In the genomic region with DNA sequence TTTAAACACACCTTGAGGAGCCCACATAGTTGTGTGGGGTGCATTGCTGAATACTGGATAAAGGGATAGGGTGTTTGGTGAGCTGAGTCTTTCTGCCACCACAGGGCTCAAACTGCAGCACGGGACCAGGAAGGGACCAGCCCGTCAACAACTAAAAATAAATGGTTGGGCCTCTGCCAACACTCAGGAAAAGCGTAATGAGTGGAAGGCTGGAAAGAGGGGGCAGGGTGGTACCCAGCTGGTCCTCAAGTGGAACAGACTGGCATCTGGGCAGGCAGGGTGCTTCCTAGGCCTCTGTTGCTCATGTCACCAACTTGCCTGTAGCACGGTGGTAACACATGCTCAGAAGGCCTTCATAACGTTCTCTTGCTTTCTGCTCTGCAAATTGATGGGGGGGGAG, we compare ENCODE assay signal across 7 mouse cellular contexts. TPM values are rescaled to one million over a fixed set of nuclear protein-coding genes. Genes with fewer than 3 reads are reported as not detected.
A peak's percentile ranks its signal among the peaks of the same experiment; 100 is the strongest.
DNase-seq lines count a peak whose midpoint lies in the region; ATAC-seq and TF ChIP-seq lines count a peak whose summit lies in the region.

No protein-coding gene starts in this region.

- DNase-seq in left cerebral cortex, adult 2 months (ENCODE audit: extremely low spot score in 1 of 2, low spot score in 2 of 2): no peak
- DNase-seq in left cerebral cortex, adult 18-20 months (ENCODE audit: low spot score in 2 of 2): no peak
- DNase-seq in urinary bladder, adult 18-20 months (ENCODE audit: low spot score in 2 of 2): no peak
- no peak for DNase-seq in midbrain, embryonic 11.5 days (ENCODE audit: low spot score, missing footprints)

- H3K9me3 ChIP-seq in forebrain, embryonic 15.5 days: no peaks in the 10 kb centered on the region
- H3K9me3 ChIP-seq in intestine, postnatal 0 days (ENCODE audit: control insufficient read depth): no peaks in the 10 kb centered on the region
- no peaks in the 10 kb centered on the region for H3K9me3 ChIP-seq in midbrain, embryonic 11.5 days (ENCODE audit: control insufficient read depth, low read length)

- intact Hi-C loops in left cerebral cortex, adult 2 months (cut with DNase I): no loop called here

- H3K9ac ChIP-seq in forebrain, embryonic 15.5 days (replicated peaks): no peak overlapping the region
- H3K9ac ChIP-seq in intestine, postnatal 0 days (ENCODE audit: low read depth, low read length): no peak overlapping the region
- H3K9ac ChIP-seq in midbrain, embryonic 11.5 days (ENCODE audit: low read length): no peak overlapping the region

- H3K27ac ChIP-seq in left cerebral cortex, adult 2 months: peak overlapping the region; percentile 84
- H3K27ac ChIP-seq in forebrain, embryonic 15.5 days (replicated peaks): no peak overlapping the region
- H3K27ac ChIP-seq in intestine, postnatal 0 days (ENCODE audit: low read depth, low read length): peak overlapping the region; percentile 9; the same call in 1 of the 2 replicates
- peak overlapping the region; percentile 50 for H3K27ac ChIP-seq in small intestine, adult 2 months (ENCODE audit: insufficient read depth, low read depth, low read length)
- H3K27ac ChIP-seq in midbrain, embryonic 11.5 days (ENCODE audit: low read depth, low read length): no peak overlapping the region

- ATAC-seq in forebrain, embryonic 15.5 days (replicated peaks): peak; percentile 57; the same call in 1 of the 2 replicates
- ATAC-seq in intestine, postnatal 0 days: no peak
- ATAC-seq in midbrain, embryonic 11.5 days (ENCODE audit: low FRiP score): no peak

- WGBS in forebrain, embryonic 15.5 days: 31% methylated on average over 5 of the region's 5 CpGs
- whole genome bisulfite sequencing in intestine, postnatal 0 days: 63% methylated on average over 5 of the region's 5 CpGs
- 52% methylated on average over 5 of the region's 5 CpGs for WGBS in small intestine, adult 2 months
- 90% methylated on average over 5 of the region's 5 CpGs for whole genome bisulfite sequencing in midbrain, embryonic 11.5 days

- H3K36me3 ChIP-seq in forebrain, embryonic 15.5 days: no peaks in the 10 kb centered on the region
- no peaks in the 10 kb centered on the region for H3K36me3 ChIP-seq in intestine, postnatal 0 days (ENCODE audit: control insufficient read depth, insufficient read depth)
- H3K36me3 ChIP-seq in small intestine, adult 2 months (ENCODE audit: control insufficient read depth, insufficient read depth, low read length): no peaks in the 10 kb centered on the region
- H3K36me3 ChIP-seq in midbrain, embryonic 11.5 days (ENCODE audit: control insufficient read depth, insufficient read depth, low read length): no peaks in the 10 kb centered on the region

- TF ChIP-seq POLR2A in small intestine, adult 2 months (IDR thresholded peaks at IDR 0.05; ENCODE audit: low read depth, low read length): no peak

- no peak for TF ChIP-seq CTCF in left cerebral cortex, adult 2 months (IDR thresholded peaks at IDR 0.05)
- TF ChIP-seq CTCF in intestine, postnatal 0 days (IDR thresholded peaks at IDR 0.05; ENCODE audit: low read depth): no peak
- TF ChIP-seq CTCF in small intestine, adult 2 months (IDR thresholded peaks at IDR 0.05; ENCODE audit: extremely low read depth, insufficient read length, insufficient replicate concordance, low read depth, low read length): no peak

- no peak overlapping the region for H3K4me3 ChIP-seq in left cerebral cortex, adult 2 months
- H3K4me3 ChIP-seq in forebrain, embryonic 15.5 days: no peak overlapping the region
- no peak overlapping the region for H3K4me3 ChIP-seq in intestine, postnatal 0 days (ENCODE audit: low read depth, low read length)
- no peak overlapping the region for H3K4me3 ChIP-seq in small intestine, adult 2 months (ENCODE audit: low read depth, low read length)
- no peak overlapping the region for H3K4me3 ChIP-seq in midbrain, embryonic 11.5 days (ENCODE audit: low read depth, low read length)

- no peaks in the 10 kb centered on the region for H3K27me3 ChIP-seq in forebrain, embryonic 15.5 days
- no peaks in the 10 kb centered on the region for H3K27me3 ChIP-seq in intestine, postnatal 0 days (replicated peaks; ENCODE audit: control insufficient read depth, insufficient read depth, low read length)
- H3K27me3 ChIP-seq in small intestine, adult 2 months (ENCODE audit: control insufficient read depth, insufficient read depth, low read length): no peaks in the 10 kb centered on the region
- no peaks in the 10 kb centered on the region for H3K27me3 ChIP-seq in midbrain, embryonic 11.5 days (ENCODE audit: control insufficient read depth, insufficient read depth, low read length)

- H3K4me2 ChIP-seq in forebrain, embryonic 15.5 days (replicated peaks): no peak overlapping the region
- no peak overlapping the region for H3K4me2 ChIP-seq in intestine, postnatal 0 days (replicated peaks; ENCODE audit: low read depth)
- no peak overlapping the region for H3K4me2 ChIP-seq in midbrain, embryonic 11.5 days

- peaks cover 34% of the 10 kb centered on the region for H3K4me1 ChIP-seq in forebrain, embryonic 15.5 days
- peaks cover 3% of the 10 kb centered on the region; the same call in 1 of the 2 replicates for H3K4me1 ChIP-seq in intestine, postnatal 0 days (replicated peaks; ENCODE audit: control insufficient read depth, insufficient read depth, low read length)
- H3K4me1 ChIP-seq in small intestine, adult 2 months (ENCODE audit: control insufficient read depth, insufficient read depth, insufficient read length, low read length): peaks cover 19% of the 10 kb centered on the region
- H3K4me1 ChIP-seq in midbrain, embryonic 11.5 days (ENCODE audit: control insufficient read depth, insufficient read depth, low read length): no peaks in the 10 kb centered on the region

RNA-seq across cellular contexts. Expression of a gene that starts 56.5 kb away (rescaled TPM):
- total RNA-seq in left cerebral cortex, adult 2 months (2021): 10 to 100 TPM; 39.7 to 40.5 TPM
- total RNA-seq in left cerebral cortex, adult 18-20 months (2021): 10 to 100 TPM; 38.8 to 44.3 TPM
- polyA plus RNA-seq in forebrain, embryonic 15.5 days (2015; fragmentation: Nextera tagmentation; extraction: Ambion mirVana): 37.6 and 40.0 TPM in 2 replicates
- polyA plus RNA-seq in intestine, postnatal 0 days (2015; fragmentation: Nextera tagmentation; extraction: Ambion mirVana): 22.7 and 23.9 TPM in 2 replicates
- polyA plus RNA-seq in small intestine, adult 2 months (2012; rRNA removed): 25.8 and 68.7 TPM in 2 replicates
- polyA plus RNA-seq in midbrain, embryonic 11.5 days (2014; fragmentation: Nextera tagmentation; extraction: Ambion mirVana): 15.4 and 17.4 TPM in 2 replicates

Comparison
In these comparisons a context has a peak if more than half of its experiments do, and no peak if none do; other contexts are left out.
1. H3K27ac ChIP-seq: peak in left cerebral cortex, adult 2 months (single experiment), intestine, postnatal 0 days (single experiment) and small intestine, adult 2 months (single experiment); none in forebrain, embryonic 15.5 days (single experiment) and midbrain, embryonic 11.5 days (single experiment).